Mouse (Mus musculus): ENCODE measurements around the gene Usp2.

The Usp2 gene

DNA sequence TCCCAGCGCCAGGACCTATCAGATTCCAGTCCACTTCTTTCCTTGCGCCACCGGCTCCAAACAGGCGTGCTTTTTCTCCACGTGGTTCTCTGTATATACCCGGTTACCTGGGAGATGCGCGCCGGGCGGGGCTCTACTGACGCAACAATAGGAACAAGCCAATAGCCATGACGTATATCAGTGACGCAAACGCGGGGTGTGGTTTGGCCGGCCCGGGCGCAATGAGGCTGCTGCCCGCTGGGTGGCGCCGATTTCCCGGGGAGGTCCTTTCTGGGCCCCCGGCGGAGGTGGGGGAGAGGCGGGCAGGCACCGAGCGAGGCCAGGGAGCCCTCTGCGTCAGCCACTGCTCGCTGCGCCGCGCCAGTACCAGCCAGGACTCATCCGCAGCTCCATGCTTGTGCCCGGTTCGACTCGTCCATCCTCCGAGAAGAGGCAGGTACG lies at the start of gene Usp2:
Gene Usp2 (plus strand): TSS at position 237 of the 441 bp plus-strand sequence.
- TF ChIP-seq POU5F1 (IDR thresholded peaks at IDR 0.05; ENCODE audit: borderline replicate concordance, low read length) (no peak), CTCF (conservative IDR thresholded peaks at IDR 0.05; ENCODE audit: low read length) (peak; percentile 43)
- no peaks in the 10 kb centered on the region for H3K9me3 ChIP-seq (ENCODE audit: low read length)
- H3K27me3 ChIP-seq (ENCODE audit: insufficient read depth, low read length), result peaks cover 27% of the 10 kb centered on the region
- no peaks in the 10 kb centered on the region for H3K36me3 ChIP-seq (ENCODE audit: insufficient read depth, low read length)
- H3K4me1 ChIP-seq (replicated peaks; ENCODE audit: low read depth, low read length), result peaks cover 32% of the 10 kb centered on the region
- peak within 1 kb of the TSS; percentile 82 for H3K4me3 ChIP-seq (replicated peaks; ENCODE audit: low read length)

DNA sequence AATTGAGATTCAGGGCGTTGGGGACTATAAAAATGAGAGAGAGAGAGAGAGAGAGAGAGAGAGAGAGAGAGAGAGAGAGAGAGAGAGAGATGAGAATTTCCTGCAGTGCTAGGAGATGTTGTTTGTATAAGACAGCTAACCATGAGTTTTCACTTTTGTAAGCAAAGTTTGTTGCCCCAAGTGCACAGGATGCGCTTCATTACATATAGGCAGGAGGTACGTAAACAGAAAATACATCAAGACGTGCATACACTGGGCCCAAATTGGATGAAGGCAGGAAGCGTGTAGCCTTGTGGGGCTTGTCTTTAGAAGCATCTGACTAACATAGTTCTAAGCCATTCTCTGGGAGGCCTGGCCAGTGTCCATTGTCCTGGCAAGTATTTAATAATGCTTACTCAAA lies 49.0 kb upstream of the Usp2 start:
- Histone ChIP-seq H3K4me1 (replicated peaks; ENCODE audit: low read depth, low read length) (peaks cover 14% of the 10 kb centered on the region), H3K27me3 (ENCODE audit: insufficient read depth, low read length) (peaks cover 30% of the 10 kb centered on the region), H3K9me3 (ENCODE audit: low read length) (peaks cover 5% of the 10 kb centered on the region; the same call in 1 of the 2 replicates), H3K4me3 (replicated peaks; ENCODE audit: low read length) (no peak overlapping the region), H3K36me3 (ENCODE audit: insufficient read depth, low read length) (no peaks in the 10 kb centered on the region)
- TF ChIP-seq POU5F1 (IDR thresholded peaks at IDR 0.05; ENCODE audit: borderline replicate concordance, low read length) (no peak), CTCF (conservative IDR thresholded peaks at IDR 0.05; ENCODE audit: low read length) (no peak), NANOG (IDR thresholded peaks at IDR 0.05; ENCODE audit: borderline replicate concordance, low read length) (no peak)

DNA sequence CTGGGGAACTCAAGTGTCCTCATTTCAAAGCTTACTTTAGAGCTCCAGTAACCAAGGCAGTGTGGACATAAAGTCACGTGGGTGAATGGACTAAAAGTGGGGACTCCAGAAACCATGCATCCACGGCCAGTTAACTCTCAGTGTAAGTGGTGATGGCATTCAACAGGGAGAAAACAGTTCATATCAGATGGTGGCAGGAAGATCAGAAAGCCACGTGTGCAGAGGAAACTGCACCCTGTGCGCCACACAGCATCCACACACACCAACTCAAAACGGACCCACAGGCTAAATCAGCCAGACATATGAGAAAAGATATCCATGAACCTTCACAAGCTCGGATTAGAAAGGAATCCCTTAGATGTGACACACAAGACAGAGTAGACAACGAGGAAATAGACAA lies 46.8 kb upstream of the Usp2 start:
- H3K4me1 ChIP-seq (replicated peaks; ENCODE audit: low read depth, low read length), result 0 out of 2 replicates have a peak, but pooled peaks cover 6% of the 10 kb centered on the region
- peaks cover 13% of the 10 kb centered on the region for H3K9me3 ChIP-seq (ENCODE audit: low read length)
- H3K36me3 ChIP-seq (ENCODE audit: insufficient read depth, low read length), result no peaks in the 10 kb centered on the region
- TF ChIP-seq CTCF (conservative IDR thresholded peaks at IDR 0.05; ENCODE audit: low read length) (no peak), NANOG (IDR thresholded peaks at IDR 0.05; ENCODE audit: borderline replicate concordance, low read length) (no peak), POU5F1 (IDR thresholded peaks at IDR 0.05; ENCODE audit: borderline replicate concordance, low read length) (no peak)
- peaks cover 24% of the 10 kb centered on the region for H3K27me3 ChIP-seq (ENCODE audit: insufficient read depth, low read length)
- 0 out of 2 replicates have a peak overlapping the region, but pooled peaks have one; percentile 53 for H3K4me3 ChIP-seq (replicated peaks; ENCODE audit: low read length)

DNA sequence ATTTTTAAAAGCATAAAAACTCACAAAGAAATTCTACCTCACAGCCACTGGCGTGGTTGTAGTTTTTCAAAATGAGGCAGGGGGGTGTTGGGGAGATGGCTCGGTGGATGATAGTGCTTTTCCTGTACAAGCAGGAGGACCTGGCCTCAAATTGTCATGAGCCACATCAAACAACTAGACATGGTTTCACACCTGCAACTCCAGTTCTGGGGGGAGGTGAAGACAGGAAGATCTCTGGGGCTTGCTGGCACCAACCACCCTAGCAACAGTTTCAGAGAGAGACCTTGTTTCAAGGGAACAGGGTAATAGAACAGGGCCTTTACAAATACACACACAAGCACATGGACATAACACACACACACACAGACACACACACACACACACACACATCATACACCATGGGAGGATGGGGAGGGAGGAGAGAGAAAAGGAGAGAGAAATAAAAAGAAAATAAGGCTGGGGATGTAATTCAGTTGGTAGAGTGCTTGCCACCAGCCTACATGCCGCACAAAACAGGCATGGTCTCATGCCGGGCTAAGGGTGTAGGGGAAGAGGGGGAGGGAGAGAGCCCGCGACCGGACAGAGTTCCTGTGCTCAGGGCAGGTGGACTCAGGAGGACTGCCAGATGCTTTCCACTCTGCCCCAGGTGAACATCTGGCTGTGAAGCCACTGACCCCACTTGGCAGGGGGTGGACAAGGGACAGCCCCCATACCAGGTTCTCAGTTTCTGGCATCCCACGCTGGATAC lies 44.5 kb upstream of the Usp2 start:
- Histone ChIP-seq H3K27me3 (ENCODE audit: insufficient read depth, low read length) (peaks cover 23% of the 10 kb centered on the region), H3K36me3 (ENCODE audit: insufficient read depth, low read length) (no peaks in the 10 kb centered on the region), H3K4me1 (replicated peaks; ENCODE audit: low read depth, low read length) (0 out of 2 replicates have a peak, but pooled peaks cover 6% of the 10 kb centered on the region), H3K9me3 (ENCODE audit: low read length) (peaks cover 13% of the 10 kb centered on the region), H3K4me3 (replicated peaks; ENCODE audit: low read length) (no peak overlapping the region)
- TF ChIP-seq NANOG (IDR thresholded peaks at IDR 0.05; ENCODE audit: borderline replicate concordance, low read length), result no peak
- no peak for TF ChIP-seq POU5F1 (IDR thresholded peaks at IDR 0.05; ENCODE audit: borderline replicate concordance, low read length)

DNA sequence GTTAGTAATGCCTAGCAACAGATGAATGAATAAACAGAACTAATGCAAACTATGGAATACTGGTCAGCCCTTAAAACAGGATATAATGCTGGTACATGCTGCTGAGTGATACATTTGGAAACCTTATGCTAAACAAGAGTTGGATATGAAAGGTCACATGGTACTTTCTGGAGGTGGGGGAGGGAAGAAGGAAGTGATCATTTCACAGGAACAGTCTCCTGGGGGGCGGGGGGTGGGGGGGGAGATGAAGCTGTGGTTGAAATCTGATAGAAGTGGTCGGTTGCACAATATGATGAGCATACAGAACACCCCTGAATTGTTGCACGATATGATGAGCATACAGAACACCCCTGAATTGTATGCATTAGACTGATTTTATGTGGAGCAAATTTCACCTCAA lies 42.7 kb upstream of the Usp2 start:
- Histone ChIP-seq H3K27me3 (ENCODE audit: insufficient read depth, low read length) (peaks cover 23% of the 10 kb centered on the region), H3K9me3 (ENCODE audit: low read length) (peaks cover 8% of the 10 kb centered on the region), H3K36me3 (ENCODE audit: insufficient read depth, low read length) (no peaks in the 10 kb centered on the region), H3K4me1 (replicated peaks; ENCODE audit: low read depth, low read length) (0 out of 2 replicates have a peak, but pooled peaks cover 6% of the 10 kb centered on the region), H3K4me3 (replicated peaks; ENCODE audit: low read length) (no peak overlapping the region)
- TF ChIP-seq NANOG (IDR thresholded peaks at IDR 0.05; ENCODE audit: borderline replicate concordance, low read length) (no peak), POU5F1 (IDR thresholded peaks at IDR 0.05; ENCODE audit: borderline replicate concordance, low read length) (no peak), CTCF (conservative IDR thresholded peaks at IDR 0.05; ENCODE audit: low read length) (no peak)

DNA sequence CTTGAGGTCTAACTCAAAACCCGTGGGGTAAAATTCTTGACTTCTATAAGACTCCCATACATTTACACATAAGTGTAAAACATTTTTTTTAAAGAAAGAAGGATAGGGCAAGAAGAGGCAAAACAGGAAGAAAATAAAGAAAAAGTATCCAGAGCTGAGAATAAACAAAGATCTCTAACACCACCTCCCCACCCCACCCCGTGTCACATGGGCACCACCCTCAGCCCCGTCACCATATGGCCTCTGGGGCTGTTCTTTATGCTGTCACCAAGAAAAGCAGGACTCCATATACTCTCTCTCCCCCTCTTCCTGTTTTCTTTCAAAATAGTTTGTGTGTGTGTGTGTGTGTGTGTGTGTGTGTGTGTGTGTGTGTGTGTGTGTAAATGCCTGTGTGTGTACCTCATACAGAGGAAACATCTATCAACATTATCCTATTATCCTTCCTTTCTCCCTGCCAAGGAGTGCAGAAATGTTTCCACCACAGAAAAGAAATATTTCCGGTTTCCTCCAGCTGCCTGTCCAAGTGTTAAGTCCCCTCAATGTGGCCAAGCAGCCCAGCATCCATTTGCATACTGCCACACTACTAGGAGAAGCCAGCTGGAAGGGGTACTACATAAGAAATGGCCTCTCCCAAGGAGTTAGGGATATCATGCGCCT lies 37.1 kb upstream of the Usp2 start:
- Histone ChIP-seq H3K27me3 (ENCODE audit: insufficient read depth, low read length) (peaks cover 3% of the 10 kb centered on the region; the same call in 1 of the 2 replicates), H3K9me3 (ENCODE audit: low read length) (peaks cover 8% of the 10 kb centered on the region), H3K4me1 (replicated peaks; ENCODE audit: low read depth, low read length) (peaks cover 21% of the 10 kb centered on the region), H3K36me3 (ENCODE audit: insufficient read depth, low read length) (no peaks in the 10 kb centered on the region), H3K4me3 (replicated peaks; ENCODE audit: low read length) (no peak overlapping the region)
- TF ChIP-seq CTCF (conservative IDR thresholded peaks at IDR 0.05; ENCODE audit: low read length), result no peak
- no peak for TF ChIP-seq POU5F1 (IDR thresholded peaks at IDR 0.05; ENCODE audit: borderline replicate concordance, low read length)
- no peak for TF ChIP-seq NANOG (IDR thresholded peaks at IDR 0.05; ENCODE audit: borderline replicate concordance, low read length)

DNA sequence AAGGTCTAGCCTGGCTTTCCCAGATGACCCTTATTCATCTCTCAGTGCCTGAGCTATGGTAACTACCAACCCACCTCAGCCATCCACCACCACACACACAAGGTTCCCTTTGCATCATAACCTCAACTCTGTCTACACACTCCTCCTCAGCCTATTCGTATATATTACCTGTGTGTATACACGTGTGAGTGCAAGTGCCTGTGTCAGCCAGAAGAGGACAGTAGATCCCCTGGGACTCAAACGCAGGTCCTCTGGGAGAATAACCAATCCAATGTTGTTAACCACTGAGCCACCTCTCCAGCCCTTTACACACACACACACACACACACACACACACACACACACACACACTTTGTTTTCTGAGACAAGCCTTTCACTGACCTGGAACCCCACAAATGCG lies 36.2 kb upstream of the Usp2 start:
- H3K4me3 ChIP-seq (replicated peaks; ENCODE audit: low read length), result no peak overlapping the region
- no peak for TF ChIP-seq NANOG (IDR thresholded peaks at IDR 0.05; ENCODE audit: borderline replicate concordance, low read length)
- no peak for TF ChIP-seq POU5F1 (IDR thresholded peaks at IDR 0.05; ENCODE audit: borderline replicate concordance, low read length)
- TF ChIP-seq CTCF (conservative IDR thresholded peaks at IDR 0.05; ENCODE audit: low read length), result no peak
- 0 out of 2 replicates have a peak, but pooled peaks cover 5% of the 10 kb centered on the region for H3K9me3 ChIP-seq (ENCODE audit: low read length)
- H3K36me3 ChIP-seq (ENCODE audit: insufficient read depth, low read length), result no peaks in the 10 kb centered on the region
- peaks cover 6% of the 10 kb centered on the region; the same call in 1 of the 2 replicates for H3K27me3 ChIP-seq (ENCODE audit: insufficient read depth, low read length)
- H3K4me1 ChIP-seq (replicated peaks; ENCODE audit: low read depth, low read length), result peaks cover 31% of the 10 kb centered on the region

DNA sequence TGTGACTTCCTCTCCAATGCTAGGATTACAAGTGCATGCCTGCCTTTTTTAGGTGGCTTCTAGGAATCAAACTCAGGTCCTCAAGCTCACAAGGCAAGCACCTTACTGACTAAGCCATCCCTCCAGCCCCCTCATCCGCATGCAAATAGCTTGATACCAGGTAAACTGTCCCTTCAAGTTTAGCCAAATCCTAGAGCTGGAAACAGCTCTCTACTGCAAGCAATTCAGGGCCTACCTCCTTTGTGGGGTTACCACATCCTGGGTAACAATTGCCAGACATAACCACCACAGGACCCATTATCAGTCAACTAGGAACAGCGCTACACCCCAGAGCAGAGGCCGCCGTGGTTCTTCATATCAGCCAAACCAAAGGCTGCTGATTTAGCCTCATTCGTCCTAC lies 35.7 kb upstream of the Usp2 start:
- Histone ChIP-seq H3K4me1 (replicated peaks; ENCODE audit: low read depth, low read length) (peaks cover 35% of the 10 kb centered on the region), H3K9me3 (ENCODE audit: low read length) (0 out of 2 replicates have a peak, but pooled peaks cover 5% of the 10 kb centered on the region), H3K4me3 (replicated peaks; ENCODE audit: low read length) (no peak overlapping the region), H3K27me3 (ENCODE audit: insufficient read depth, low read length) (peaks cover 6% of the 10 kb centered on the region; the same call in 1 of the 2 replicates), H3K36me3 (ENCODE audit: insufficient read depth, low read length) (no peaks in the 10 kb centered on the region)
- TF ChIP-seq CTCF (conservative IDR thresholded peaks at IDR 0.05; ENCODE audit: low read length) (no peak), POU5F1 (IDR thresholded peaks at IDR 0.05; ENCODE audit: borderline replicate concordance, low read length) (no peak), NANOG (IDR thresholded peaks at IDR 0.05; ENCODE audit: borderline replicate concordance, low read length) (no peak)
